Mouse (Mus musculus) CH12.LX (cell line): Measurements from ENCODE around the gene Rbbp8nl. TPM values are rescaled to one million over a fixed set of nuclear protein-coding genes. Genes with fewer than 3 reads are reported as not detected.

Experiments used
- DNase-seq: peaks from one replicate; pipeline ENCODE4 v3.0.0-alpha.2; 2013; ENCODE audit errors: extremely low read depth
- H3K27ac ChIP-seq: 2 replicates; pipeline ENCODE4 v1.5.1; 2012; ENCODE audit warnings: low read depth, mild to moderate bottlenecking, control low read depth, moderate library complexity; ENCODE audit not compliant: insufficient read depth
- H3K27me3 ChIP-seq: replicated peaks from 2 replicates; pipeline ENCODE3; 2012; ENCODE audit warnings: inconsistent platforms
- H3K36me3 ChIP-seq, 2 experiments: replicated peaks in 1 of 2; 2 replicates each; pipeline versions ENCODE3 to v1.6.1; 2012; ENCODE audit warnings: inconsistent platforms in 1 of 2, low read length in 1 of 2, mild to moderate bottlenecking in 1 of 2, mixed read lengths in 1 of 2, moderate library complexity in 1 of 2; ENCODE audit not compliant: control insufficient read depth in 1 of 2, insufficient read depth in 1 of 2
- H3K4me1 ChIP-seq, 2 experiments: 2 replicates each; pipeline ENCODE4 v1.6.1; 2012; ENCODE audit warnings: inconsistent platforms in 1 of 2, moderate library complexity in 1 of 2; ENCODE audit not compliant: insufficient read depth in 2 of 2, control insufficient read depth in 1 of 2
- H3K4me2 ChIP-seq: 2 replicates; pipeline ENCODE4 v1.6.1; 2012; ENCODE audit warnings: low read depth, mild to moderate bottlenecking, control low read depth; ENCODE audit not compliant: poor library complexity, insufficient read depth, severe bottlenecking
- H3K4me3 ChIP-seq, 3 experiments: fragments of 150-350 bp in 1 of 3; sonication (generic) in 1 of 3; replicated peaks in 1 of 3; 2 replicates each; pipeline versions ENCODE3 to v1.5.1; 2011 to 2012; ENCODE audit warnings: low read depth in 2 of 3, low read length in 2 of 3, mild to moderate bottlenecking in 2 of 3, moderate library complexity in 2 of 3, control low read depth in 1 of 3, improper control_type of control experiment in 1 of 3, inconsistent platforms in 1 of 3, mixed read lengths in 1 of 3; ENCODE audit not compliant: poor library complexity in 1 of 3
- H3K79me2 ChIP-seq: replicated peaks from 2 replicates; pipeline ENCODE4 v1.6.1; 2012; ENCODE audit warnings: mild to moderate bottlenecking, moderate library complexity; ENCODE audit not compliant: control insufficient read depth, poor library complexity, insufficient read depth, severe bottlenecking; ENCODE audit errors: extremely low read depth
- H3K9ac ChIP-seq: 2 replicates; pipeline ENCODE4 v1.6.1; 2012; ENCODE audit warnings: low read depth, mild to moderate bottlenecking, control low read depth, moderate library complexity; ENCODE audit not compliant: insufficient read depth
- H3K9me3 ChIP-seq: replicated peaks from 2 replicates; pipeline ENCODE3; 2012; ENCODE audit warnings: low read length, inconsistent platforms, mixed read lengths
- BHLHE40 ChIP-seq: IDR thresholded peaks from 2 replicates; pipeline ENCODE4 v1.6.1; 2011; ENCODE audit warnings: mild to moderate bottlenecking, low read depth, low read length, improper control_type of control experiment
- CHD2 ChIP-seq: IDR thresholded peaks from 2 replicates; pipeline ENCODE4 v1.6.1; 2011; ENCODE audit warnings: low read length, improper control_type of control experiment
- ELF1 ChIP-seq: IDR thresholded peaks from 2 replicates; pipeline ENCODE4 v1.6.1; 2014; ENCODE audit warnings: low read depth, mild to moderate bottlenecking, inconsistent platforms, low read length, improper control_type of control experiment
- EP300 ChIP-seq: IDR thresholded peaks from 2 replicates; pipeline ENCODE4 v1.6.1; 2011; ENCODE audit warnings: low read length, improper control_type of control experiment
- GABPA ChIP-seq: IDR thresholded peaks from 2 replicates; pipeline ENCODE4 v1.6.1; 2012; ENCODE audit warnings: low read depth, low read length, improper control_type of control experiment, inconsistent platforms; ENCODE audit not compliant: insufficient replicate concordance
- HCFC1 ChIP-seq: IDR thresholded peaks from 2 replicates; pipeline ENCODE4 v1.6.1; 2012; ENCODE audit warnings: low read depth, mild to moderate bottlenecking, inconsistent platforms, low read length, improper control_type of control experiment
- IRF4 ChIP-seq: IDR thresholded peaks from 2 replicates; pipeline ENCODE4 v1.6.1; 2014; ENCODE audit warnings: low read depth, mild to moderate bottlenecking, inconsistent platforms, low read length, improper control_type of control experiment
- JUND ChIP-seq: conservative IDR thresholded peaks from 2 replicates; pipeline ENCODE4 v1.6.1; 2011; ENCODE audit warnings: low read depth, low read length, improper control_type of control experiment
- MAFK ChIP-seq: IDR thresholded peaks from 2 replicates; pipeline ENCODE4 v1.6.1; 2011; ENCODE audit warnings: low read length, improper control_type of control experiment; ENCODE audit not compliant: insufficient replicate concordance
- MAX ChIP-seq: IDR thresholded peaks from 2 replicates; pipeline ENCODE4 v1.6.1; 2011; ENCODE audit warnings: low read length, improper control_type of control experiment
- MAZ ChIP-seq: IDR thresholded peaks from 2 replicates; pipeline ENCODE4 v1.6.1; 2012; ENCODE audit warnings: low read depth, mild to moderate bottlenecking, inconsistent platforms, low read length, improper control_type of control experiment, moderate library complexity
- MXI1 ChIP-seq: IDR thresholded peaks from 2 replicates; pipeline ENCODE4 v1.6.1; 2011; ENCODE audit warnings: mild to moderate bottlenecking, low read depth, low read length, improper control_type of control experiment
- MYC ChIP-seq: IDR thresholded peaks from 2 replicates; pipeline ENCODE4 v1.6.1; 2011; ENCODE audit warnings: low read depth, mild to moderate bottlenecking, improper control_type of control experiment, low read length
- NELFE ChIP-seq: IDR thresholded peaks from 2 replicates; pipeline ENCODE4 v1.6.1; 2011; ENCODE audit warnings: low read depth, low read length, improper control_type of control experiment
- NRF1 ChIP-seq: IDR thresholded peaks from 2 replicates; pipeline ENCODE4 v1.6.1; 2014; ENCODE audit warnings: low read depth, mild to moderate bottlenecking, inconsistent platforms, low read length, improper control_type of control experiment, moderate library complexity
- PAX5 ChIP-seq: IDR thresholded peaks from 2 replicates; pipeline ENCODE4 v1.6.1; 2012; ENCODE audit warnings: low read length, inconsistent platforms, mixed read lengths
- POLR2A ChIP-seq: IDR thresholded peaks from 2 replicates; pipeline ENCODE4 v1.6.1; 2011; ENCODE audit warnings: low read depth, mild to moderate bottlenecking, improper control_type of control experiment, low read length
- RAD21 ChIP-seq: IDR thresholded peaks from 2 replicates; pipeline ENCODE4 v1.6.1; 2011; ENCODE audit warnings: low read depth, mild to moderate bottlenecking, low read length, improper control_type of control experiment, moderate library complexity
- SIN3A ChIP-seq: IDR thresholded peaks from 2 replicates; pipeline ENCODE4 v1.6.1; 2012; ENCODE audit warnings: low read length, improper control_type of control experiment, inconsistent platforms
- TBP ChIP-seq: conservative IDR thresholded peaks from 2 replicates; pipeline ENCODE4 v1.6.1; 2011; ENCODE audit warnings: low read depth, low read length, improper control_type of control experiment
- TCF12 ChIP-seq: IDR thresholded peaks from 2 replicates; pipeline ENCODE4 v1.6.1; 2014; ENCODE audit warnings: low read depth, mild to moderate bottlenecking, inconsistent platforms, low read length, improper control_type of control experiment
- UBTF ChIP-seq: IDR thresholded peaks from 2 replicates; pipeline ENCODE4 v1.6.1; 2012; ENCODE audit warnings: low read depth, mild to moderate bottlenecking, inconsistent platforms, low read length, improper control_type of control experiment, moderate library complexity
- USF1 ChIP-seq: IDR thresholded peaks from 2 replicates; pipeline ENCODE4 v1.6.1; 2014; ENCODE audit warnings: low read depth, mild to moderate bottlenecking, inconsistent platforms, low read length, improper control_type of control experiment
- ZKSCAN1 ChIP-seq: IDR thresholded peaks from 2 replicates; pipeline ENCODE4 v1.6.1; 2012; ENCODE audit warnings: low read depth, inconsistent platforms, low read length, improper control_type of control experiment, borderline replicate concordance
- ZMIZ1 ChIP-seq: IDR thresholded peaks from 2 replicates; pipeline ENCODE4 v1.6.1; 2012; ENCODE audit warnings: low read depth, mild to moderate bottlenecking, inconsistent platforms, low read length, improper control_type of control experiment
- dilution Hi-C: fragments of 300-500 bp; cut with MboI; formaldehyde crosslinking; loops from 2 replicates; pipeline ENCODE4 v1.14.3; 2020; ENCODE audit warnings: low sequenced_read_pairs; ENCODE audit not compliant: extremely low pct_unique_long_range_greater_than_20kb, extremely low pct_ligation_motif_present
- in situ Hi-C: fragments of 300-500 bp; cut with MboI; formaldehyde crosslinking; loops from 3 replicates; pipeline ENCODE4 v1.14.3; 2019; ENCODE audit warnings: low sequenced_read_pairs, low pct_ligation_motif_present, low pct_unique_long_range_greater_than_20kb, mixed read lengths
- polyA plus RNA-seq: library from polyadenylated mRNA; unstranded; fragments of >175 nt; gene quantifications from 2 replicates; pipeline ENCODE4 v1.2.1, GENCODE M21; 2012; ENCODE audit warnings: low read depth; ENCODE audit not compliant: insufficient read length
- total RNA-seq, 2 experiments: library from RNA; depleted of rRNA; stranded (reverse); fragments of 300-350 nt in 1 of 2; fragments of >200 nt in 1 of 2; gene quantifications; 2 replicates each; pipeline ENCODE4 v1.2.3; 2012 to 2014

The Rbbp8nl gene
- total and polyA plus RNA-seq, 3 experiments, result not detected

DNA sequence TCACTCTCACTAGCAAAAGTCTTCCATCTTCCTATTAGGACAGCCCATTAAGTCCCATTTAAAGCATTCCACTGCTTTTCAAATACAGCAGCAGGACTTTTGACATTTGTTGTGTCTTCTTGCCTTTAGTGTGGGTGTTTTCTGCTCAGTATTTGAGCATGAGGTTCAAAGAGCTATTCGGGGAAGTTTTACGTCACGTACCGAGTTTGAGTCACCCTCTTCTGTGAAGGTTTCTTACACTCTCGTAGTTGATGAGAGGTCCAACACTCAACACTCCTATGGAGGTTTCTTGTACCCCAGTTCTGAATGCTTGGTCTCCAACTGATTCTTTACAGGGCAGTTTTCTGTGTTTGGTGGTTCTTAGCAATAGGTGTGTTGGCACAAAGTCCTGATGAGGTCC lies 41.8 kb downstream of the Rbbp8nl start:
- Histone ChIP-seq H3K9me3 (no peaks in the 10 kb centered on the region), H3K79me2 (no peaks in the 10 kb centered on the region), H3K36me3 (no peaks in the 10 kb centered on the region), H3K4me1 (peaks cover 0 to 3% of the 10 kb centered on the region in 2 experiments; a peak in 2 of 4 replicates), H3K9ac (no peak overlapping the region), H3K4me2 (no peak overlapping the region), H3K27me3 (no peaks in the 10 kb centered on the region), H3K27ac (no peak overlapping the region), H3K4me3 (no peak overlapping the region)
- no peak for DNase-seq
- in situ Hi-C loops, result no loop called here
- no peak for TF ChIP-seq IRF4
- TF ChIP-seq ZMIZ1, result no peak
- TF ChIP-seq ZKSCAN1, result no peak
- TF ChIP-seq MAX, result no peak
- no peak for TF ChIP-seq TBP
- TF ChIP-seq POLR2A, result no peak
- TF ChIP-seq PAX5, result no peak
- no peak for TF ChIP-seq JUND
- TF ChIP-seq BHLHE40, result no peak
- dilution Hi-C loops, result no loop called here

- dilution Hi-C loops, result no loop called here
- in situ Hi-C loops, result no loop called here
- Histone ChIP-seq H3K9ac (no peak overlapping the region), H3K27ac (no peak overlapping the region), H3K36me3 (no peaks in the 10 kb centered on the region), H3K4me2 (no peak overlapping the region), H3K27me3 (peaks cover 9% of the 10 kb centered on the region)
- DNase-seq, result no peak
- TF ChIP-seq USF1 (no peak), RAD21 (no peak), ZMIZ1 (no peak)
- TF ChIP-seq, all 38 proteins: peak for 0
- H3K4me3 ChIP-seq, result no peak overlapping the region
- no peaks in the 10 kb centered on the region for H3K4me1 ChIP-seq
- H3K79me2 ChIP-seq, result no peaks in the 10 kb centered on the region
- peaks cover 6% of the 10 kb centered on the region for H3K9me3 ChIP-seq
Observed at GRCm38 (mm10) chr2:180243108-180243507, 46.6 kb downstream of the Rbbp8nl start.

GRCm38 (mm10) chr2:180238591-180238990 lies 51.1 kb downstream of the Rbbp8nl start:
- H3K9me3 ChIP-seq, result peaks cover 6% of the 10 kb centered on the region
- no peak overlapping the region for H3K27ac ChIP-seq

More at GRCm38 (mm10) chr2:180238591-180238990, 51.1 kb downstream of the Rbbp8nl start:
- no peak overlapping the region for H3K9ac ChIP-seq
- TF ChIP-seq EP300 (no peak), NRF1 (no peak), GABPA (no peak), NELFE (no peak), ZMIZ1 (no peak), MAZ (no peak), MAFK (no peak), CHD2 (no peak), HCFC1 (no peak), TCF12 (no peak), UBTF (no peak), MYC (no peak), TBP (no peak), PAX5 (no peak), ELF1 (no peak), MXI1 (no peak), POLR2A (no peak), SIN3A (no peak), IRF4 (no peak)
- peaks cover 17% of the 10 kb centered on the region for H3K27me3 ChIP-seq
- no peaks in the 10 kb centered on the region for H3K36me3 ChIP-seq
- no peaks in the 10 kb centered on the region for H3K79me2 ChIP-seq
- no peak for DNase-seq
- no peak overlapping the region for H3K4me3 ChIP-seq
- no peak overlapping the region for H3K4me2 ChIP-seq
- H3K4me1 ChIP-seq, result no peaks in the 10 kb centered on the region
- dilution Hi-C loops (no loop called here), in situ Hi-C loops (no loop called here)
